Mouse (Mus musculus): ENCODE measurements around the gene Tceal1.
"Not testable (repeated sequence)": the region's sequence is repeated elsewhere in the genome, so short reads cannot be mapped to it uniquely, and the experiment has no call there.

Tceal1 gene

GRCm38 (mm10) chrX:136707446-136708167, at the start of gene Tceal1:
Gene Tceal1, plus strand, starts transcription at chrX:136707982.
- DNase-seq (ENCODE audit: inconsistent age in 2 of 2, low spot score in 1 of 2) = peak; percentile 67 to 87

- DNase-seq (ENCODE audit: inconsistent age in 2 of 2, low spot score in 1 of 2) = peak; percentile 31 to 56
Observed at GRCm38 (mm10) chrX:136666281-136666706, 41.5 kb upstream of the Tceal1 start.

- DNase-seq (ENCODE audit: inconsistent age in 2 of 2, low spot score in 1 of 2) = peak; percentile 23 to 57
Observed at GRCm38 (mm10) chrX:136666762-136667464, 40.9 kb upstream of the Tceal1 start.

- no peak for DNase-seq (ENCODE audit: inconsistent age in 2 of 2, low spot score in 1 of 2)
Observed at GRCm38 (mm10) chrX:136668794-136669193, 39.0 kb upstream of the Tceal1 start.

GRCm38 (mm10) chrX:136680989-136681388, 26.8 kb upstream of the Tceal1 start:
- DNase-seq (ENCODE audit: inconsistent age in 2 of 2, low spot score in 1 of 2) = no peak

- DNase-seq (ENCODE audit: inconsistent age in 2 of 2, low spot score in 1 of 2) = not testable (repeated sequence)
Observed at GRCm38 (mm10) chrX:136691606-136692293, 16.0 kb upstream of the Tceal1 start.

GRCm38 (mm10) chrX:136692294-136692675, 15.5 kb upstream of the Tceal1 start:
- no peak for DNase-seq (ENCODE audit: inconsistent age in 2 of 2, low spot score in 1 of 2)

- no peak for DNase-seq (ENCODE audit: inconsistent age in 2 of 2, low spot score in 1 of 2)
Observed at GRCm38 (mm10) chrX:136693196-136693595, 14.6 kb upstream of the Tceal1 start.

- DNase-seq (ENCODE audit: inconsistent age in 2 of 2, low spot score in 1 of 2) = peak; percentile 48 to 82
Observed at GRCm38 (mm10) chrX:136708168-136708681, 443 bp downstream of the Tceal1 start.

GRCm38 (mm10) chrX:136708782-136709181, 1.0 kb downstream of the Tceal1 start:
- DNase-seq (ENCODE audit: inconsistent age in 2 of 2, low spot score in 1 of 2) = no peak

- DNase-seq (ENCODE audit: inconsistent age in 2 of 2, low spot score in 1 of 2) = peak in 1 of 2 experiments; percentile 31
Observed at GRCm38 (mm10) chrX:136714742-136715474, 7.1 kb downstream of the Tceal1 start.

- DNase-seq (ENCODE audit: inconsistent age in 2 of 2, low spot score in 1 of 2) = no peak
Observed at GRCm38 (mm10) chrX:136732016-136732415, 24.2 kb downstream of the Tceal1 start.

GRCm38 (mm10) chrX:136740087-136740790, 32.5 kb downstream of the Tceal1 start:
- DNase-seq (ENCODE audit: inconsistent age in 2 of 2, low spot score in 1 of 2) = peak in 1 of 2 experiments; percentile 39

- peak; percentile 95 for DNase-seq (ENCODE audit: inconsistent age in 2 of 2, low spot score in 1 of 2)
Observed at GRCm38 (mm10) chrX:136740791-136741650, 33.2 kb downstream of the Tceal1 start.

GRCm38 (mm10) chrX:136741651-136742201, 33.9 kb downstream of the Tceal1 start:
- DNase-seq (ENCODE audit: inconsistent age in 2 of 2, low spot score in 1 of 2) = peak; percentile 87 to 94

- no peak for DNase-seq (ENCODE audit: inconsistent age in 2 of 2, low spot score in 1 of 2)
Observed at GRCm38 (mm10) chrX:136742241-136742640, 34.5 kb downstream of the Tceal1 start.

- peak; percentile 65 to 87 for DNase-seq (ENCODE audit: inconsistent age in 2 of 2, low spot score in 1 of 2)
Observed at GRCm38 (mm10) chrX:136742661-136743103, 34.9 kb downstream of the Tceal1 start.

GRCm38 (mm10) chrX:136743459-136743858, 35.7 kb downstream of the Tceal1 start, which contains the start of gene Morf4l2:
Gene Morf4l2, minus strand, starts transcription at chrX:136743690.
- no peak for DNase-seq (ENCODE audit: inconsistent age in 2 of 2, low spot score in 1 of 2)

- DNase-seq (ENCODE audit: inconsistent age in 2 of 2, low spot score in 1 of 2) = no peak
Observed at GRCm38 (mm10) chrX:136744663-136745062, 36.9 kb downstream of the Tceal1 start.
